Mouse (Mus musculus) MEL (cell line): ENCODE measurements at regions not wholly inside any gene's neighbourhood (a gene's known extent, or its start where the extent isn't known, plus 50 kb on each side); places are given as distances from the start of the nearest gene placed in this dataset.
A peak's percentile ranks its signal among the peaks of the same experiment; 100 is the strongest.

Experiments used
- DNase-seq: peaks from one replicate; pipeline ENCODE4 v3.0.0; 2011; ENCODE audit warnings: low read depth, low spot score
- H3K27ac ChIP-seq: 2 replicates; pipeline ENCODE4 v1.5.1; 2012; ENCODE audit warnings: low read depth, mild to moderate bottlenecking, control low read depth, low read length, moderate library complexity; ENCODE audit not compliant: control insufficient read depth
- H3K27me3 ChIP-seq, 2 experiments: fragments of 150-350 bp in 1 of 2; sonication (generic) in 1 of 2; 2 replicates each; pipeline ENCODE4 v1.6.1; 2012; ENCODE audit warnings: low read length in 2 of 2, mild to moderate bottlenecking in 2 of 2, improper control_type of control experiment in 1 of 2, moderate library complexity in 1 of 2; ENCODE audit not compliant: insufficient read depth in 2 of 2, control insufficient read depth in 1 of 2
- H3K36me3 ChIP-seq, 2 experiments: 2 replicates each; pipeline ENCODE4 v1.6.1; 2012 to 2014; ENCODE audit warnings: low read length in 2 of 2, improper control_type of control experiment in 1 of 2, inconsistent platforms in 1 of 2, mild to moderate bottlenecking in 1 of 2; ENCODE audit not compliant: insufficient read depth in 2 of 2, control insufficient read depth in 1 of 2
- H3K4me1 ChIP-seq, 2 experiments: fragments of 150-350 bp in 1 of 2; sonication (generic) in 1 of 2; 2 replicates each; pipeline ENCODE4 v1.6.1; 2012; ENCODE audit warnings: low read length in 2 of 2, improper control_type of control experiment in 1 of 2, mild to moderate bottlenecking in 1 of 2; ENCODE audit not compliant: insufficient read depth in 2 of 2, control insufficient read depth in 1 of 2
- H3K4me3 ChIP-seq, 2 experiments: fragments of 150-350 bp in 1 of 2; sonication (generic) in 1 of 2; 2 replicates each; pipeline ENCODE4 v1.5.1; 2012; ENCODE audit warnings: low read depth in 2 of 2, low read length in 2 of 2, mild to moderate bottlenecking in 2 of 2, moderate library complexity in 2 of 2, control low read depth in 1 of 2, improper control_type of control experiment in 1 of 2; ENCODE audit not compliant: control insufficient read depth in 1 of 2, insufficient read depth in 1 of 2
- H3K79me2 ChIP-seq: 2 replicates; pipeline ENCODE4 v1.6.1; 2012; ENCODE audit warnings: mild to moderate bottlenecking, low read length, moderate library complexity; ENCODE audit not compliant: control insufficient read depth, poor library complexity, insufficient read depth
- H3K9ac ChIP-seq: 2 replicates; pipeline ENCODE4 v1.6.1; 2012; ENCODE audit warnings: low read depth, mild to moderate bottlenecking, control low read depth, low read length, moderate library complexity; ENCODE audit not compliant: control insufficient read depth, poor library complexity, severe bottlenecking
- H3K9me3 ChIP-seq: fragments of 150-350 bp; sonication (generic); replicated peaks from 2 replicates; pipeline ENCODE4 v1.6.1; 2012; ENCODE audit warnings: mild to moderate bottlenecking, low read length, improper control_type of control experiment, moderate library complexity; ENCODE audit not compliant: insufficient read depth
- BHLHE40 ChIP-seq: IDR thresholded peaks from 2 replicates; pipeline ENCODE4 v1.6.1; 2012; ENCODE audit warnings: low read depth, mild to moderate bottlenecking, inconsistent platforms, low read length, improper control_type of control experiment, borderline replicate concordance
- CHD1 ChIP-seq: IDR thresholded peaks from 2 replicates; pipeline ENCODE4 v1.6.1; 2012; ENCODE audit warnings: low read depth, mild to moderate bottlenecking, inconsistent platforms, low read length, improper control_type of control experiment
- CHD2 ChIP-seq: IDR thresholded peaks from 2 replicates; pipeline ENCODE4 v1.6.1; 2011; ENCODE audit warnings: low read length, improper control_type of control experiment
- CTCF ChIP-seq, 3 experiments: IDR thresholded peaks in 2 of 3; conservative IDR thresholded peaks in 1 of 3; 2 replicates each; pipeline ENCODE4 v1.5.1; 2011 to 2012; ENCODE audit warnings: low read length in 3 of 3, low read depth in 2 of 3, mild to moderate bottlenecking in 2 of 3, improper control_type of control experiment in 1 of 3, inconsistent platforms in 1 of 3, mixed read lengths in 1 of 3, moderate library complexity in 1 of 3; ENCODE audit not compliant: control insufficient read depth in 1 of 3, insufficient read depth in 1 of 3, poor library complexity in 1 of 3, severe bottlenecking in 1 of 3
- E2F4 ChIP-seq: IDR thresholded peaks from 2 replicates; pipeline ENCODE4 v1.6.1; 2011; ENCODE audit warnings: low read depth, low read length, improper control_type of control experiment, borderline replicate concordance
- ELF1 ChIP-seq: IDR thresholded peaks from 2 replicates; pipeline ENCODE4 v1.6.1; 2014; ENCODE audit warnings: low read depth, mild to moderate bottlenecking, inconsistent platforms, low read length, improper control_type of control experiment, moderate library complexity
- EP300 ChIP-seq, 2 experiments: IDR thresholded peaks; 2 replicates each; pipeline ENCODE4 v1.6.1; 2011; ENCODE audit warnings: improper control_type of control experiment in 2 of 2, low read length in 2 of 2, low read depth in 1 of 2, mild to moderate bottlenecking in 1 of 2
- ETS1 ChIP-seq: IDR thresholded peaks from 2 replicates; pipeline ENCODE4 v1.6.1; 2012; ENCODE audit warnings: low read depth, mild to moderate bottlenecking, inconsistent platforms, low read length, improper control_type of control experiment, moderate library complexity
- GABPA ChIP-seq: IDR thresholded peaks from 2 replicates; pipeline ENCODE4 v1.6.1; 2012; ENCODE audit warnings: low read depth, mild to moderate bottlenecking, inconsistent platforms, low read length, improper control_type of control experiment, moderate library complexity
- GATA1 ChIP-seq: IDR thresholded peaks from 2 replicates; pipeline ENCODE4 v1.6.1; 2011; ENCODE audit warnings: low read depth, low read length, improper control_type of control experiment
- HCFC1 ChIP-seq: IDR thresholded peaks from 2 replicates; pipeline ENCODE4 v1.6.1; 2012; ENCODE audit warnings: low read depth, mild to moderate bottlenecking, inconsistent platforms, low read length, improper control_type of control experiment, moderate library complexity
- JUND ChIP-seq: IDR thresholded peaks from 2 replicates; pipeline ENCODE4 v1.6.1; 2011; ENCODE audit warnings: low read depth, mild to moderate bottlenecking, improper control_type of control experiment, low read length
- KAT2A ChIP-seq: conservative IDR thresholded peaks from 2 replicates; pipeline ENCODE4 v1.6.1; 2012; ENCODE audit warnings: low read depth, low read length, improper control_type of control experiment, inconsistent platforms
- MAX ChIP-seq: IDR thresholded peaks from 2 replicates; pipeline ENCODE4 v1.6.1; 2011; ENCODE audit warnings: low read length, improper control_type of control experiment
- MAZ ChIP-seq: IDR thresholded peaks from 2 replicates; pipeline ENCODE4 v1.6.1; 2012; ENCODE audit warnings: low read depth, mild to moderate bottlenecking, inconsistent platforms, low read length, improper control_type of control experiment
- MEF2A ChIP-seq: IDR thresholded peaks from 2 replicates; pipeline ENCODE4 v1.6.1; 2014; ENCODE audit warnings: low read depth, mild to moderate bottlenecking, inconsistent platforms, low read length, improper control_type of control experiment; ENCODE audit not compliant: poor library complexity, insufficient replicate concordance, severe bottlenecking; ENCODE audit errors: extremely low read depth
- MXI1 ChIP-seq: IDR thresholded peaks from 2 replicates; pipeline ENCODE4 v1.6.1; 2011; ENCODE audit warnings: mild to moderate bottlenecking, low read depth, low read length, improper control_type of control experiment
- MYB ChIP-seq: IDR thresholded peaks from 2 replicates; pipeline ENCODE4 v1.6.1; 2011; ENCODE audit warnings: mild to moderate bottlenecking, low read depth, low read length, improper control_type of control experiment
- MYC ChIP-seq: IDR thresholded peaks from 2 replicates; pipeline ENCODE4 v1.6.1; 2011; ENCODE audit warnings: low read depth, mild to moderate bottlenecking, low read length, improper control_type of control experiment, moderate library complexity
- NELFE ChIP-seq: IDR thresholded peaks from 2 replicates; pipeline ENCODE4 v1.6.1; 2011; ENCODE audit warnings: low read depth, low read length, improper control_type of control experiment
- NRF1 ChIP-seq: IDR thresholded peaks from 2 replicates; pipeline ENCODE4 v1.6.1; 2014; ENCODE audit warnings: low read depth, mild to moderate bottlenecking, inconsistent platforms, low read length, improper control_type of control experiment, moderate library complexity; ENCODE audit not compliant: poor library complexity, insufficient read depth, severe bottlenecking
- POLR2A ChIP-seq, 2 experiments: IDR thresholded peaks; 2 replicates each; pipeline ENCODE4 v1.6.1; 2011 to 2012; ENCODE audit warnings: low read length in 2 of 2, mild to moderate bottlenecking in 2 of 2, control low read depth in 1 of 2, improper control_type of control experiment in 1 of 2, low read depth in 1 of 2, moderate library complexity in 1 of 2; ENCODE audit not compliant: control insufficient read depth in 1 of 2, insufficient read depth in 1 of 2, poor library complexity in 1 of 2
- POLR2AphosphoS2 ChIP-seq: IDR thresholded peaks from 2 replicates; pipeline ENCODE4 v1.6.1; 2011; ENCODE audit warnings: low read length, improper control_type of control experiment
- POLR2AphosphoS5 ChIP-seq: IDR thresholded peaks from 2 replicates; pipeline ENCODE4 v1.6.1; 2012; ENCODE audit warnings: low read depth, borderline replicate concordance, mild to moderate bottlenecking, inconsistent platforms, low read length, moderate library complexity, mixed read lengths
- RAD21 ChIP-seq: IDR thresholded peaks from 2 replicates; pipeline ENCODE4 v1.6.1; 2011; ENCODE audit warnings: mild to moderate bottlenecking, low read depth, low read length, improper control_type of control experiment
- RCOR1 ChIP-seq: IDR thresholded peaks from 2 replicates; pipeline ENCODE4 v1.6.1; 2012; ENCODE audit warnings: low read depth, mild to moderate bottlenecking, inconsistent platforms, low read length, improper control_type of control experiment
- SIN3A ChIP-seq: IDR thresholded peaks from 2 replicates; pipeline ENCODE4 v1.6.1; 2012; ENCODE audit warnings: low read length, improper control_type of control experiment, inconsistent platforms
- SMC3 ChIP-seq: IDR thresholded peaks from 2 replicates; pipeline ENCODE4 v1.6.1; 2011; ENCODE audit warnings: low read depth, low read length, improper control_type of control experiment
- TBP ChIP-seq: IDR thresholded peaks from 2 replicates; pipeline ENCODE4 v1.8.0; 2011; ENCODE audit warnings: low read depth, low read length, improper control_type of control experiment
- UBTF ChIP-seq: IDR thresholded peaks from 2 replicates; pipeline ENCODE4 v1.6.1; 2012; ENCODE audit warnings: low read depth, mild to moderate bottlenecking, inconsistent platforms, low read length, improper control_type of control experiment, moderate library complexity, borderline replicate concordance; ENCODE audit not compliant: insufficient read depth
- USF1 ChIP-seq: IDR thresholded peaks from 2 replicates; pipeline ENCODE4 v1.6.1; 2014; ENCODE audit warnings: low read depth, mild to moderate bottlenecking, inconsistent platforms, low read length, improper control_type of control experiment, moderate library complexity
- USF2 ChIP-seq, 2 experiments: IDR thresholded peaks; 2 replicates each; pipeline ENCODE4 v1.6.1; 2011 to 2012; ENCODE audit warnings: improper control_type of control experiment in 2 of 2, low read length in 2 of 2, borderline replicate concordance in 1 of 2, inconsistent platforms in 1 of 2, low read depth in 1 of 2, mild to moderate bottlenecking in 1 of 2; ENCODE audit not compliant: insufficient read depth in 1 of 2
- ZC3H11A ChIP-seq: IDR thresholded peaks from 2 replicates; pipeline ENCODE4 v1.6.1; 2012; ENCODE audit warnings: low read depth, mild to moderate bottlenecking, inconsistent platforms, low read length, improper control_type of control experiment
- ZMIZ1 ChIP-seq: IDR thresholded peaks from 2 replicates; pipeline ENCODE4 v1.6.1; 2012; ENCODE audit warnings: low read depth, mild to moderate bottlenecking, inconsistent platforms, low read length, improper control_type of control experiment, moderate library complexity
- ZNF384 ChIP-seq: IDR thresholded peaks from 2 replicates; pipeline ENCODE4 v1.6.1; 2012; ENCODE audit warnings: low read depth, mild to moderate bottlenecking, inconsistent platforms, low read length, improper control_type of control experiment

- TF ChIP-seq MXI1: no peak
These were observed 362.4 kb downstream of the H2al1j start (continued) for GRCm38 (mm10) chrX:11689989-11690405.

GRCm38 (mm10) chrX:11690446-11690845 is 362.8 kb downstream of the H2al1j start:
- H3K36me3 ChIP-seq: peaks cover 0 to 20% of the 10 kb centered on the region in 2 experiments; a peak in 2 of 4 replicates
- H3K4me1 ChIP-seq: peaks cover 3 to 24% of the 10 kb centered on the region in 2 experiments
- H3K9me3 ChIP-seq: no peaks in the 10 kb centered on the region
- H3K27ac ChIP-seq: peak overlapping the region; percentile 69
- peak; percentile 78 for DNase-seq
- H3K79me2 ChIP-seq: no peaks in the 10 kb centered on the region; the same call in 1 of the 2 replicates
- H3K9ac ChIP-seq: peak overlapping the region; percentile 65
- H3K4me3 ChIP-seq: peak overlapping the region; percentile 51 to 58
- no peaks in the 10 kb centered on the region for H3K27me3 ChIP-seq
- TF ChIP-seq E2F4 (no peak), ZC3H11A (no peak), ETS1 (peak; percentile 67), ZMIZ1 (peak; percentile 93), HCFC1 (0 out of 2 replicates have a peak, but pooled peaks have one; percentile 31), CHD2 (no peak), MAX (no peak), MYB (peak; percentile 52; the same call in 1 of the 2 replicates), ZNF384 (no peak), KAT2A (no peak), RAD21 (no peak), RCOR1 (peak; percentile 49; the same call in 1 of the 2 replicates), MEF2A (no peak), NELFE (no peak), USF1 (no peak), MYC (no peak; the same call in 1 of the 2 replicates), MAZ (no peak), POLR2AphosphoS5 (no peak), BHLHE40 (no peak), EP300 (IDR thresholded peaks at IDR 0.05; ENCODE audit: low read depth in 1 of 2, low read length in 2 of 2) (peak; percentile 54 to 79; a peak in 3 of 4 replicates), TBP (peak; percentile 59; the same call in 1 of the 2 replicates), ELF1 (no peak), SMC3 (no peak), CTCF (IDR thresholded peaks at IDR 0.05 in 2 of 3, conservative IDR thresholded peaks at IDR 0.05 in 1 of 3; ENCODE audit: control insufficient read depth in 1 of 3, insufficient read depth in 1 of 3, low read depth in 2 of 3, low read length in 3 of 3, poor library complexity in 1 of 3, severe bottlenecking in 1 of 3) (no peak), MXI1 (no peak), CHD1 (peak; percentile 46; the same call in 1 of the 2 replicates), GABPA (no peak), USF2 (IDR thresholded peaks at IDR 0.05; ENCODE audit: borderline replicate concordance in 1 of 2, insufficient read depth in 1 of 2, low read depth in 1 of 2, low read length in 2 of 2) (no peak), GATA1 (peak; percentile 46; the same call in 1 of the 2 replicates), SIN3A (peak; percentile 16; the same call in 1 of the 2 replicates), NRF1 (no peak), JUND (no peak), UBTF (no peak), POLR2AphosphoS2 (no peak), POLR2A (IDR thresholded peaks at IDR 0.05; ENCODE audit: control insufficient read depth in 1 of 2, insufficient read depth in 1 of 2, low read depth in 1 of 2, low read length in 2 of 2, poor library complexity in 1 of 2) (peak; percentile 42 to 48; a peak in 3 of 4 replicates)
